Mouse (Mus musculus) kidney, adult 2 months (tissue): Measurements from ENCODE around the gene Pds5a.

ENCODE experiments used
- CTCF ChIP-seq: fragments of 200-500 bp; conservative IDR thresholded peaks from 2 replicates; pipeline ENCODE4 v1.5.1; 2011; ENCODE audit warnings: low read depth, mild to moderate bottlenecking, control low read depth, low read length, moderate library complexity, mixed read lengths; ENCODE audit not compliant: insufficient read depth, insufficient read length
- POLR2A ChIP-seq: fragments of 200-500 bp; IDR thresholded peaks from one replicate; pipeline ENCODE4 v1.6.1; 2011; ENCODE audit warnings: low read depth, low read length, control low read depth

- no peak for TF ChIP-seq CTCF
- no peak for TF ChIP-seq POLR2A
Measured at GRCm38 (mm10) chr5:65624340-65624739, 73.7 kb downstream of the Pds5a start.
